Mouse (Mus musculus): ENCODE results near the gene Zc3h10.
"Not testable (repeated sequence)": the region's sequence is repeated elsewhere in the genome, so short reads cannot be mapped to it uniquely, and the experiment has no call there.

The Zc3h10 gene

GRCm38 (mm10) chr10:128524111-128524731 is 23.4 kb downstream of the Zc3h10 start:
- no peak for DNase-seq (ENCODE audit: low spot score)

- no peak for DNase-seq (ENCODE audit: low spot score)
Observed at GRCm38 (mm10) chr10:128522351-128522750, 25.2 kb downstream of the Zc3h10 start.

DNA sequence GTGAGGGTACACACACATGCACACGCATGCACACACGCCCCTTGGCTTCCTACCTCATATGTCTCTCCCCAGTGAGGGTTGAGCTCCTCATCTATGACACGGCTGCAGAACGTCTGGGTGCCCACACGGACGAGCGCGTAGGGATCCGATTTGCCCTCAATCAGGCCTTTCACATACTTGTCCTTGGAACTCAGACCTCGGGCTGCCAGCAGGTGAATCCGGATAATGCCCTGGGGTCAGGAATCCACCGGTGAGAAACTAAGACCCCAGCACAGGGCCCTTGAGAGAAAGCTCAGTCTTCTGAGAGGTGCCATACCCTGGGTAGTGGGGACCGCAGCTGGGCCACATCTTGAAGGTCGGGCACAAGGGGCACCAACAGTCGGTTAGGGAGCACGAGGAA is 27.0 kb downstream of the Zc3h10 start:
- DNase-seq (ENCODE audit: low spot score) = no peak

- DNase-seq (ENCODE audit: low spot score) = no peak
Observed at GRCm38 (mm10) chr10:128518833-128519232, 28.7 kb downstream of the Zc3h10 start.

GRCm38 (mm10) chr10:128516677-128517076 is 30.9 kb downstream of the Zc3h10 start:
- no peak for DNase-seq (ENCODE audit: low spot score)

DNA sequence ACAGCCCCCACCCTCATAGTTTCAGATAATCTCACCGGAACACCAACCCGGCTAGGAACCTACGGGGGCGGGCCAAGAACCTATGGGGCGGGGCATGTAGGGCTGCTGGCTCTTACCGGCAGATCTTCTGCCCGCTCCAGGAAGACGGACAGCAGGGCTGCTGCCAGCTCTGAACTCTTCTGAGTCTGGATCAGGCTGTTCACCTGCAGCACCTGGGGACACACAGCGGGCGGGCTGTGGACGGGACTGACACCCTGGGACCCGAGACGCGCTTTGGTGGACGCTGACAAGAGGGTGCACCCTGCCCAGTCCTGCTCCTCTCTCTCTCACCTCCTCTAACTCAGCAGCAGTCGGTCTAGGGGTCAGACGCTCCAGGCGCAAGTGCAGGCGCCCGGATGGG is 31.5 kb downstream of the Zc3h10 start:
- no peak for DNase-seq (ENCODE audit: low spot score)

DNA sequence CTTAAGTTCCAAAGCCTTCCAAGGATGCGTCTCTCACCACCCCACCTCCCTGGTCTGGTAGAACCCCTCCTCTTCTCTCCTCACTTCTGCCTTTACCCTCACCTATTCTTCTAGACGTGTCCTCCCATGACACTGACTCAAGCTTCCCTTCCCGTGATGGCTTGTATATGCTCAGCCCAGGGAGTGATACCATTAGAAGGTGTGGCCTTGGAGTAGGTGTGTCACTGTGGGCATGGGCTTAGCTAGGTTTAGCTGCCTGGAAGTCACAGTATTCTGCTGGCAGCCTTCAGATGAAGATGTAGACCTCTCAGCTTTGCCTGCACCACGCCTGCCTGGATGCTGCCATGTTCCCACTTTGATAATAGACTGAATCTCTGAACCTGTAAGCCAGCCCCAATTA is 32.5 kb downstream of the Zc3h10 start:
- DNase-seq (ENCODE audit: low spot score) = no peak

- DNase-seq (ENCODE audit: low spot score) = no peak
Observed at GRCm38 (mm10) chr10:128511761-128512160, 35.8 kb downstream of the Zc3h10 start.

DNA sequence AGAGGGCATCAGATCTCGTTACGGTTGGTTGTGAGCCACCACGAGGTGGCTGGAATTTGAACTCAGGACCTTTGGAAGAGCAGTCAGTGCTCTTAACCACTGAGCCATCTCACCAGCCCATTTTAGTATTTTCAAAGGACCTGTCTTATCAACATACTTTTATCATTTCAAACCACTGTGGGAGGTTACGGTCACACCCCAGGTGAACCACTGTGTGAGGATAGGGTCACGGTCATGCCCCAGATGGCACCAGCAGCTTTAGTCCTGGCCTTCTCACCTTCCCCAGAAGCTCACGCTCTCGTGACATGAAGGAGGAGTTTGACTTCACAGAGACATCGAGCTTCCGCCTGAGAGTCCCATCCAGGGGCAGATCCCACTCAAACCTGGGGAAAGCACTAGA is 36.4 kb downstream of the Zc3h10 start:
- DNase-seq (ENCODE audit: low spot score) = no peak

GRCm38 (mm10) chr10:128510301-128510700 is 37.3 kb downstream of the Zc3h10 start:
- DNase-seq (ENCODE audit: low spot score) = no peak

- DNase-seq (ENCODE audit: low spot score) = no peak
Observed at GRCm38 (mm10) chr10:128509831-128510230, 37.7 kb downstream of the Zc3h10 start.

- no peak for DNase-seq (ENCODE audit: low spot score)
Observed at GRCm38 (mm10) chr10:128509203-128509602, 38.4 kb downstream of the Zc3h10 start.

- no peak for DNase-seq (ENCODE audit: low spot score)
Observed at GRCm38 (mm10) chr10:128508260-128508659, 39.3 kb downstream of the Zc3h10 start.

DNA sequence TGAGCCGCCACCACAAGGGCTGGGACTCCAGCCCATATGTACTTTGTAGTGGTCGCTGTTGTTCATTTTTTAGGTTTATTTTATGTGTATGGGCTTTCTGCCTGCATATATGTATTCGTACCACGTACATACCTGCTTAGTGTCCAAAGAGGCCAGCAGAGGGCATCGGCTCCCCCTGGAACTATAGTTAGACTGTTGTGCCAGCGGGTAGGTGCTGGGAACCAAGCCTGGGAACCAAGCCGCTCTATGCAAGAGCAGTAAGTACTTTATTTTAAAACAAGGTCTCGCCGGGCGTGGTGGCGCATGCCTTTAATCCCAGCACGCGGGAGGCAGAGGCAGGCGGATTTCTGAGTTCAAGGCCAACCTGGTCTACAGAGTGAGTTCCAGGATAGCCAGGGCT is 41.6 kb downstream of the Zc3h10 start:
- no peak for DNase-seq (ENCODE audit: low spot score)

GRCm38 (mm10) chr10:128505371-128505667 is 42.3 kb downstream of the Zc3h10 start:
- DNase-seq (ENCODE audit: low spot score) = not testable (repeated sequence)

- DNase-seq (ENCODE audit: low spot score) = no peak
Observed at GRCm38 (mm10) chr10:128504641-128505370, 42.8 kb downstream of the Zc3h10 start.

DNA sequence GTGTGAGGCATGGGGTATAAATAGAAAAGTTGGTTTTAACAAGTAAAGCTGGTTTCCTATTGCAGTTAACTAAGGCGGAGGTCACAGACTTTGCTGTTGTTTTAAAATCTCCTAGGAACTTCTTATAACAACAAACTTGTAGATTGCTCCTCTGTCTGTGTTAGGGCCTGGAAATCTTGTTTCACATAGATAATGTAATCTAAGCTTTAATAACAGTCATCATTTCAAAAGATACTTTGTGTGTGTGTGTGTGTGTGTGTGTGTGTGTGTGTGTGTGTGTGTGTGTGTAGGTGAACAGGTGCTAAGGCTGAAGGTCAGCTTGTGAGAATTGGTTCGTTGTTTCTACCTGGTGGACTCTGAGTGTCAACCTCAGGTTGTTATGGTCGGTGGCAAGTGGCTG is 43.6 kb downstream of the Zc3h10 start:
- DNase-seq (ENCODE audit: low spot score) = no peak

DNA sequence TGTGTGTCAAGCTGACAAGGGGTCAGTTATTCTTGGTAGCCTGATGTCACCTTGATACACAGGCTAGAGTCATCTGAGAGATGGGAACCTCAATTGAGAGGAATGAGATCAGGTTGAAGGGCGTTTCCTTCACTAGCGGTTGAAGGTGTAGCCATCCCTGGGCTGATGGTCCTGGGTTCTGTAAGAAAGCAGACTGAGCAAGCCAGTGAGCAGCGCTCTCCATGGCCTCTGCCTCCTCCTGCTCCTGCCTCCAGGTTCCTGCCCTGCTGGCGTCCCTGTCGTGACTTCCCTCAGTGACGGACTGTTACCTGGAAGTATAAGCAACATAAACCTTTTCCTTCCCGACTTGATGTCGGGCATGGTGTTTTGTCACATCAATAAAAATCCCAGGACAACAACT is 44.0 kb downstream of the Zc3h10 start:
- DNase-seq (ENCODE audit: low spot score) = no peak

DNA sequence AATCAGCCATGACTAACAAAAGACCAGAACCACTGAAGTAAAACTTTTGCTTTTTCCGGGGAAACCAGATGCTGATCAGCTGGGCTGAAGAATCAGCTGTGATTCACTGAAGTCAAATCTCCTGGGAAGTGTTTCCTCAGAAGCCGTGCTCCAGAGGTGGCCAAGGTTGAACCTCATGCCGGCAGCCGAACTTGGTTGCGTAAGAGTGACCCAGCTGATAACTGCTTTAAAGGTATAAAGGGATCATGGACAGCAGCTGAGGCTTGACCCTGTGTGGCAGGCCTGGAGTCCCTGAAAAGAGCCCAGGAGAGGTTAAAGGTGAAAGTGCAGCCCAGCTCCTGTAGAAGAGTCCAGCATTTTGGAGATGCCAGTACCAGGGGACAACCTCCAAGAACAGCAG is 45.2 kb downstream of the Zc3h10 start:
- no peak for DNase-seq (ENCODE audit: low spot score)

DNA sequence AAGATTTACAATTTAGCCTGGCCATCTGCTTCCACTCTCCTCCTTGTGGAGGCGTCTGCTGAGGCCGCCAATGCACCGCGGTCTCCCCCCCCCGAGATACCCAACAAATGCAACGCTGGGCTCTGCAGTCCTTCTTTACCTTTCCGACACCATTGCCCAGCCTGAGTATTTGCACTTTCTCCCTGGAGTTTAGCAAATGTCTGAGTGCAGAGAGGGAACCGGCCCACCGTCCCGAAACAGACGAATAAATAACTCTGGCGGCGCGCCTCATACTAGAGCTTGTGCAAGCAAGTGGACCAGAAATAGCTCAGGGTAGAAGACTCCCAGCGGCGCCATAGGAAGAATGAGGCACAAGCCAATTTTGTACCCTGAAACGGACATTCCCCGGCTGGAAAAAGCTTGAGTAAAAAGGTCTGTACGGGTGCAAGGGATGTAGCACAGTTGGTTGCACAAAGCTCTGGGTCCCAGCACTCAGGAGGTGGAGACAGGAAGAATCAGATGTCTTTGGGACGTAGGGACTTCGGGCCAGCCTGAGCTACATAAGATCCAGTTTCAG is 48.4 kb downstream of the Zc3h10 start:
- peak; percentile 63 for DNase-seq (ENCODE audit: low spot score)

GRCm38 (mm10) chr10:128498590-128498989 is 49.0 kb downstream of the Zc3h10 start, which contains the start of gene Myl6b:
Gene Myl6b, minus strand, starts transcription at chr10:128498685.
- peak; percentile 96 for DNase-seq (ENCODE audit: low spot score)

DNA sequence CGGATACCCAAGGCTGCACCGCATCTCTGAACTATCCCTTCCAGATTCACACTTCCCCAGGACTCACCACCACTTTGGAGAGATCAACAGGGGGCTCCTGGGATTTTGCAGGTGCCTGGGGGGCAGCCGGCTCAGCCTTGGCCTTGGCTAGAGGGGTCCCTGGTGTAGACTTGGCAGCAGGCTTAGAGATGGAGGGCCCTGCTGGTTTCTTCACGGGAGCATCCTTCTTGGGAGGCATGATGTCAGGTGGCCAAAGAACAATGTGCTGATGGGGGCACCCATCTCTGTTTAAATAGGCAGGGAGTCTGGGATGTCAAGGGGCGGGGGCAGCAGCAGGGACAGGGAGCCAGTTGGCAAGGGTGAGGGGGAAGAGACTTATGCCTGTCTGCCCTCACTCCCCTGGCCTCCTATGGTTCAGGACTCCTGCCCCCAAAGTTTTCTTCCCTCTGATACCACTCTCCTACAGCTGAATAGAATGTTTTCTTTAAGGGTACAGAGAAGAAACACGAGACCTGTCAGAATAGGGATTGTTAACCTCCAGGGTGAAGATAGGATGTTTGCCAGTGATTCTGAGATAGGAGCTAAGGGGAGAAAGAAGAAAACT is 50.3 kb downstream of the Zc3h10 start:
- DNase-seq (ENCODE audit: low spot score) = no peak

- no peak for DNase-seq (ENCODE audit: low spot score)
Observed at GRCm38 (mm10) chr10:128496509-128497077, 51.0 kb downstream of the Zc3h10 start.
